Mouse (Mus musculus): ENCODE results near the gene Ugt2b34.
"Not testable (repeated sequence)": the region's sequence is repeated elsewhere in the genome, so short reads cannot be mapped to it uniquely, and the experiment has no call there.

Gene Ugt2b34

DNA sequence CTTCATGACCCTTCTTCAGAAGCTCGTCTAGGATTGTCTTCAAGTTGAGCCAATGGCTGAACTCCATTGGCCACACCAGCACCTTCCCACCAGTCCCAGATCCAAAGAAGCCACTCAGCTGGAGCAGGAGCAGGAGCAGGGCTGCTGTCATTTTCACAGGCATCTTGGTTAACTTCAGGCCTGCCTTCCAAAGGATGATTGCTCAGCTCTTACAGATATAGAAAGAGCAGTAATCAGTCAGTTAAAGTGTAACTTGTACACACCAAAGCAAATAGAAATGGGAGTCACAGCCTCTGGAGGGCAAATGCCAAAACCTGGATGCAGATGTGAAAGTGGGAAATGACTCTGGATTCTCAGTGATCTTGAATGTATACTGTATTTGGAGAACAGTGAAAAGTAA is at the start of gene Ugt2b34:
Gene Ugt2b34 (minus strand): TSS at position 180 of the 400 bp plus-strand sequence.
- DNase-seq = no peak

DNA sequence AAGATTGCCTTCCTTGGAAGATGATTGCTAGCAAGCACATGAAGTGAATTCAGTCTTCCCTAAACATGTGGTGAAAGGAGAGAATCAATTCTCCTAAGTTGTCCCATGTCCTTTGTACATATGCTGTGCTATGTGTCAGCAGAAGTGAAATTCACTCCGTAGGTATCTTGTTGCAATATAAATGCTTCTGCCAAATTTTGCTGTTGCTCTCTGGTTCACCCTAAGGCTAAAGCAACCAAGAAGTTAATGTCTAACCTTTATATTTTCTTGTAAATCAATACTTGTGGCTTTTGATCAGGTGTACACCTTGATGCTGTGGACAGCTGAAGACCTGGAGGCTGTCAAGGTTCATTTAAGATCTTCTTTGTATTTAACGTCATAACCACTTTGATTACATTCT is 35.4 kb upstream of the Ugt2b34 start:
- DNase-seq = no peak

DNA sequence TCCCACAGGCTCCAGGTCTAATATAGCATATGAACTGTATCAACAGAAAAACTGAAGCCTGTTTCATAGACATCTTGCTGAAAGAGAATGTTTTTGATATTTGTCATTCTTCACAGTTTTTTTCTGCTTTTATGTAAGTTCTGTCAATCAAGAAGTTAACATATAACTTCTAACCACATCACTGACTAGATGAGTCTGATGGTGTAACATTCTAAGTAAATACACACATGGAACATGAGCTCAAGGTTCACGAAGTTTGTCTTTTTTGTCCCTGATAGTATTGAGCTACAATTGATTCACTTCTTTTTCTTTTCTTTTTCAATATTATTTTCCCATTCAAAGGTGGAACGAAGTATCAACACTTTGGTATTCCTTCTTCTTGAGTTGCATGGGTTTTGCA is 19.7 kb upstream of the Ugt2b34 start, which contains the start of gene Ugt2b1:
Gene Ugt2b1 (minus strand): TSS at position 105 of the 400 bp plus-strand sequence.
- DNase-seq = no peak

DNA sequence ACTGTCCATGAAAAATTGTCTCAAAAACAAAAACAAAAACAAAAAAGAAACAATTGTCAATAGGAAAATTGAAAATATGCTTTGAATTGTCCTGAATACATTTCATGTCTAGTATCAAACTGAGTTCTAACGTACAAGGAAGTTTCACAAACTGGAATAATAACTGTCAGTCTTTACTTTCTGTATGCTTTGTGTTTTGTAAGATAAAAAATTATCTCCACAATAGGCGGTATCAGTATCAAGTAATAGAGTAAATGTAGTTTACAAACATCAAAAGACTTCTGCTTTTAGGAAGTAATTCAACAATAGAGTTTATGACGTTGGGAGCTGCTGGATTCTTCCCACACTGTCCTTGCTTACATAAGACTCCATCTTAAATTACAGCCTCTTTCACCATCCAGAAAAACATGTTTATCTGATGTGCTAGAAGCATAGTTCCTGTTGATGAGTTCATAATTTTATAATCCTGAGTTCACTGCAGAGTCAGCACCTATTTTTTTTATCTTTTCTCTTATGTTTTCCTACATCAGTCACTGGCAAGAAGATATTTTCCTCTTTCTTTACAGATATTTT is 14.0 kb upstream of the Ugt2b34 start:
- no peak for DNase-seq

GRCm38 (mm10) chr5:86911357-86912099 is 4.8 kb upstream of the Ugt2b34 start:
- no peak for DNase-seq

- no peak for DNase-seq
Observed at GRCm38 (mm10) chr5:86910770-86911169, 4.0 kb upstream of the Ugt2b34 start.

- no peak for DNase-seq
Observed at GRCm38 (mm10) chr5:86889933-86890332, 16.8 kb downstream of the Ugt2b34 start.

DNA sequence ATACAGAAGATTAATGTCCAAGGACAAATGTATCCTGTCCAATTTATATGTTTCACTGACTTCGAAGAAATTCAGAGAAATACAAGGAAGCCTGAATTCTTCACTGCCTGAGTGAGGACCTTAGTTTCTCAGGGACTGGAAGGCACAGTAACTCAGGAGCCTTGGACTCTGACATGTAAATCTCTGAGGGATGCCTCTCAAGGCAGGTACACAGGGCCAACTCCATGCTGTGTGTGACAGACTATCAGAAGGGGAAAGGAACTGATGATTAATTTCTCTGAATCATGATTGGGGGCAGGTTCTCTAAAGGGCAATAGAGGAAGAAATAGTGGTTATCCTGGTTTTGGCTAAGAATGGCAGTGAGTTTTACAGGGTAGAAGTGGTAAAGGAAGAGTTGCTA is 18.3 kb downstream of the Ugt2b34 start:
- DNase-seq = no peak

DNA sequence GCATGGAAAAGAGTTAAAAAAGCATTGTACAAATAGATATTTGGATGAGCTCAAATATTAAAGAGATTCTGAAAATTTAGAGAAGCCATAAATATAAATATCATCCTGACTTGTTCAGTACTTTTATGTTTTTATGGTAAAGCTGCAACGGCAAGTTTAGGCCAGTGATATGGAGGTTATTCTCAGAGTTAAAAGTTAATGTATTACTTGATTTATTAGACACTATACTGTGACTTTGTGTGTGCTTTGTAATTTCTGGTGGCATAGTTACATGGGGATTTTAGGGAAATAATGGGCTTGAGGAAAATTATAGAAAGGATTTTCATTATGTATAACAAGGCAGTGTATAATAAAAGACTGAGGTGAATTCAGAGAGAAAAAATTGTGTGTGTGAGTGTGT is 19.7 kb downstream of the Ugt2b34 start:
- no peak for DNase-seq

DNA sequence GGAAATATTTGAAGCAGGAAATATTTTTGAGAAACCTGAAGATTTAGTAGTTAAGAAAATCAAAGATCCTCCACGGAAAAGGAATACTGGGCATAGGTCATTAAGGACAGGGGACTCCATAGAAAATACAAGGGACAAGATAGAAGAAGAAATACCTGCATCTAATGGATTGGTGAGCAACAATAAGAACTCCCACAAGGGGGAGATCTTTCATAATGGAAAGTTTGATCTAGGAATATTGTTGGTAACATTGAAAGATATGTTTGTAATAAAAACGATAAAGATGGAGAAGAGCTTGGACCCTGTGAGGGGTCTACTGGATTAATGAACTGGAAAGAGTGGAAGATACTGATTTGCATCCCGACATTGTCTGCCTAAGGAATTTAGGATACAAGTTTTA is 20.1 kb downstream of the Ugt2b34 start:
- no peak for DNase-seq

DNA sequence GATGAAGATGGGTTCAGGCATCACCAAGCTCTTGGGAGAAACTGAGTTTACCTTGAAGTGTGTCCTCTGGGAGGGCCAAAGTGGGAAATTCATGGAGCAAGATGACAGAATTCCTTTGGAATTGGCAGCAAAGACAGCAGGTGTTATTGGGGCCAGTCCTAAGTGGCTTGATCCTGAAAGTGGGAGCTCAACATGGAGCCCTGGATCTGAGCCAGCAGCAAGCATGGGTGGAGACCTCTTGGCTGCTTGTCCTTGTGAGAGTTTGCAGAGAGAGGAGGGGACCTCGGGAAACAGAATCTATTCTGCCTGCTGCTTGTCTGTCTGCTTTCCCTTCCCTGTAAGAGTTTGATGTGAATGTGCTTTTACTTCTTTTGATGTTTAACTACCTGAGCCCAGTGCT is 34.9 kb downstream of the Ugt2b34 start:
- DNase-seq = no peak

DNA sequence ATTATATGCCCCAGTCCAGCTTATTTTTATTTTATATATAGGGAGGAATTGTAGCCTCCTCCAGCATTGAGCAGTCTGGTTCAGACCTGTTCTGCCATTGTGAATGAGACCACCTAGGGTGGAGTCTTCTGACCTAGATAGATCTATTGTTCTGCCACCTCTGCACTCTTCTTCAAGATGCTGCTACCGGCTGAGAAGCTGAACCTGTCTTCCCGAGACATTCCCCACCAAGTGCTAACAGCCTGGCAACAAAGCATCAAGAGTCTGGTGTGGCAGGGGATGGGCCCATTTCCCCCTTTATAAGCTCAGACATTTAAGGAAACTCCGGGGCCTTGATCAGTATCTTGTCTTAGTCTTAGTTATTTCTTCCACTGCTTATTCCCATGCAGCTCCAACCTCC is 48.4 kb downstream of the Ugt2b34 start:
- DNase-seq = no peak

GRCm38 (mm10) chr5:86857682-86858081 is 49.1 kb downstream of the Ugt2b34 start:
- no peak for DNase-seq

GRCm38 (mm10) chr5:86856505-86856904 is 50.2 kb downstream of the Ugt2b34 start:
- not testable (repeated sequence) for DNase-seq

GRCm38 (mm10) chr5:86851658-86852057 is 55.1 kb downstream of the Ugt2b34 start:
- DNase-seq = no peak

DNA sequence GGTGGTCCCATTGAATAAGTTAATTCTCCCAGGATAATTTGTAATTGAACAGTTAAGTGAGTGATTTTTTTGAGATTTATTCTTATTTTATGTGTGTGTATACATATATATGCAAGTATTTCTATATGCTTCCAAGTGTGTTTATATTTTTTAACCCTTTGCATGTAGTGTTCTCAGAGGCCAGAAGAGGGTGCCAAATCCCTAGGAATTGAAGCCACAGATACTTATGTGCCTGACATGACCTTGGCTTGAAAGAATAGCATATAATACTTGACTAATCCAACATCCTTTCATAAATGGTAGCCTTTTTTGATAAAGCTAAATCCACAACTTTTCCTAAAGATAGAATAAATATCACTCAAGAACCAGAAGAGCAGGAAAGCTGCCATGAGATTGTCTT is 56.6 kb downstream of the Ugt2b34 start:
- DNase-seq = no peak

DNA sequence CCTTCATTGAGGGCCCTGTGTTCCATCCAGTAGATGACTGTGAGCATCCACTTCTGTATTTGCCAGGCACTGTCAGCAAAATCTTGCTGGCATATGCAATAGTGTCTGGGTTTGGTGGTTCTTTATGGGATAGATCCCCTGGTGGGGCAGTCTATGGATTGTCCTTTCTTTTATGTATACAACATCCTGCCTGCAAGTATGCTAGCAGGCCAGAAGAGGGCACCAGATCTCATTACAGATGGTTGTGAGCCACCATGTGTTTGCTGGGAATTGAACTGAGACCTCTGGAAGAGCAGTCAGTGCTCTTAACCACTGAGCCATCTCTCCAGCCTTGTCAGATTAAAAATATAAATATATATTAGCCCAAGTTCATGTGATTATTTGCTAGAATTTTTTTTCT is 65.5 kb downstream of the Ugt2b34 start:
- not testable (repeated sequence) for DNase-seq

DNA sequence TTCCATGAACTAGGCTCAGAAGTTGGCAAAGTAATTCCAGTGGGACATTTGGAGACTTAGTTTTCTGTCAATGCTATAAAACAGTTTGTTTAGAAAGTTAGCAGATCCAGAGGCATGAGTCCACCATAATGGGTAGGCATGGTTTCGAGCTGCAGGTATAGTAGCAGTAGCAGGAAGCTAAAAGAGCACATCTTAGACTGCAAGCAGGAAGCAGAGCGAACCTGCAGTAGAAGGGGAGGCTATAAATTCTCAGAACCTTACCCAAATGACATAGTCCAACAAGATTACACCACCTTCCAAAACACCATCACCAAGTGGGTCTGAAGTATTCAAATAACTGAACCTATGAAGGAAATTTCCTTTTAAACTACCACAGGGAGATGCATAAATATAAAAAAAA is 66.5 kb downstream of the Ugt2b34 start:
- no peak for DNase-seq

All from B cell, adult 2 months (primary cell).